Mouse (Mus musculus) brain, embryonic 14.5 days (tissue): ENCODE measurements around the gene Htr1f.

Experiments
- CTCF ChIP-seq: fragments of 200-500 bp; IDR thresholded peaks from 2 replicates; pipeline ENCODE4 v1.5.1; 2012; ENCODE audit warnings: inconsistent platforms, mild to moderate bottlenecking, moderate library complexity, borderline replicate concordance; ENCODE audit not compliant: insufficient read depth, insufficient read length; ENCODE audit errors: extremely low read depth
- POLR2A ChIP-seq: fragments of 200-500 bp; IDR thresholded peaks from 2 replicates; pipeline ENCODE4 v1.6.1; 2012; ENCODE audit warnings: mild to moderate bottlenecking, inconsistent platforms, borderline replicate concordance; ENCODE audit not compliant: poor library complexity, insufficient read depth, insufficient read length, severe bottlenecking; ENCODE audit errors: extremely low read depth

DNA sequence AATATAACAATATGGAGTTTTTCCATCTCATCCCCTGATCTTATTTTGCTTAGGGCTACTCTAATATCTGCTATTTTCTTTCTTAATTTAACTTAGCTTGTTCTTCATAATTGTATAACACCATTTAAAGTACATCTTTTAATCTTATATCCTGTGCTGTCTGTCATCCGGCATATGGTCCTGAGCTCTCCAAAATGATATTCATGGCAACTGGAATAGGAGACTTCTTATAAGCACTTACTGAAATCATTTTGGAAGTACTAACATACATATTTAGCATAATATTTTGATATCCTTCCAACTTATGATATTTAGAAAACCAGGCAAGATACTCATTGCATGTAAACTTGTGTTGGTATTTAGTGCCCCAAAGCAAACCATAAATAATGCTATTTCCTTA is 86.9 kb downstream of the Htr1f start:
- TF ChIP-seq POLR2A = no peak
- TF ChIP-seq CTCF = no peak
